Mouse (Mus musculus): ENCODE data around the gene Gm21913.
"Not testable (repeated sequence)": the region's sequence is repeated elsewhere in the genome, so short reads cannot be mapped to it uniquely, and the experiment has no call there.

The Gm21913 gene

GRCm38 (mm10) chrY:74623596-74623995, at the start of gene Gm21913:
Gm21913 (plus strand) TSS chrY:74623896.
- DNase-seq (ENCODE audit: low spot score in 2 of 2), result not testable (repeated sequence)

Data from heart, adult 9 months (tissue).